Mouse (Mus musculus) stomach, embryonic 14.5 days (tissue): ENCODE results near the gene Kcne2. TPM values are rescaled to one million over a fixed set of nuclear protein-coding genes. Genes with fewer than 3 reads are reported as not detected.

Experiments
- ATAC-seq: fragments of 200-750 bp; cut with Nextera tagmentation; 2 replicates; pipeline ENCODE4 v1.8.0; 2017; ENCODE audit warnings: low read depth, moderate TSS enrichment; ENCODE audit not compliant: insufficient number of reproducible peaks, insufficient read depth, low FRiP score
- H3K27ac ChIP-seq: fragments of 300-500 bp; sonication (generic); 2 replicates; pipeline ENCODE4 v1.5.1; 2014; ENCODE audit warnings: mild to moderate bottlenecking, low read length, moderate library complexity, mixed read lengths
- H3K27me3 ChIP-seq: fragments of 300-500 bp; sonication (generic); 2 replicates; pipeline ENCODE4 v1.6.1; 2014; ENCODE audit warnings: low read length, control low read depth, mixed read lengths; ENCODE audit not compliant: control insufficient read depth, insufficient read depth
- H3K36me3 ChIP-seq: fragments of 300-500 bp; sonication (generic); 2 replicates; pipeline ENCODE4 v1.6.1; 2014; ENCODE audit warnings: mild to moderate bottlenecking, control low read depth, low read length, moderate library complexity, mixed read lengths; ENCODE audit not compliant: control insufficient read depth, insufficient read depth
- H3K4me1 ChIP-seq: fragments of 300-500 bp; sonication (generic); 2 replicates; pipeline ENCODE4 v1.6.1; 2014; ENCODE audit warnings: low read length, control low read depth, mixed read lengths; ENCODE audit not compliant: control insufficient read depth, insufficient read depth
- H3K4me2 ChIP-seq: fragments of 300-500 bp; sonication (generic); replicated peaks from 2 replicates; pipeline ENCODE4 v1.6.1; 2014; ENCODE audit warnings: low read depth, low read length, control low read depth
- H3K4me3 ChIP-seq: fragments of 300-500 bp; sonication (generic); 2 replicates; pipeline ENCODE4 v1.5.1; 2014; ENCODE audit warnings: low read depth, low read length, control low read depth
- H3K9ac ChIP-seq: fragments of 300-500 bp; sonication (generic); replicated peaks from 2 replicates; pipeline ENCODE4 v1.6.1; 2014; ENCODE audit warnings: low read depth, mild to moderate bottlenecking, control low read depth, low read length, moderate library complexity, mixed read lengths
- H3K9me3 ChIP-seq: fragments of 300-500 bp; sonication (generic); 2 replicates; pipeline ENCODE4 v1.6.1; 2016; ENCODE audit warnings: low read depth, low read length, control low read depth; ENCODE audit not compliant: control insufficient read depth
- WGBS: fragments of 180-500 bp; shearing (Covaris S2); extraction: QIAGEN DNeasy Blood & Tissue Kit; methylation state at CpG from one replicate; pipeline ENCODE4 v1.1.7; 2014; 5-methylcytosine and 5-hydroxymethylcytosine counted together
- polyA plus RNA-seq: library from polyadenylated mRNA; unstranded; fragments of >200 nt; fragmentation: Nextera tagmentation; extraction: Ambion mirVana; gene quantifications from 2 replicates; pipeline ENCODE4 v1.2.1, GENCODE M21; 2014

The Kcne2 gene
- polyA plus RNA-seq, 1 experiment from 2014 or later = 1.8 TPM

DNA sequence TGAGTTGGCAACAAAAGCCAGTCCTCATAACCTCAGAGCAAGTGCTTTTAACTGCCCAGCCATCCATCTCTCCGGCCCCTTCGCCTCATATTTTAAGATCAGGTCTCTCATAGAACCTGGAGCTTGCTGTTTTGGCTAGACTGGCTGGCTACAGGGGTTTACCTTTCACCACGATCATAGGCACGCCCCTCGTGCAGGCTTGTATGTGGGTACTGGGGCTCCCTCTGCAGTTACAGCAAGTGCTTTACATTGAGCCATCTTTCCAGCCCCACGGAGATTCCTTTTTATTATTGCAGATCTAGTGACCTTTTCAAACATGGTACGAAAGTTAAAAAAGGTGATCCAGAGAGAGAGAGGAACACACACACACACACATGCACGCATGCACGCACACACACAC, 42.4 kb downstream of the Kcne2 start:
- no peak overlapping the region for H3K27ac ChIP-seq
- WGBS = 47% methylated on average over 9 of the region's 9 CpGs
- no peak overlapping the region for H3K4me2 ChIP-seq
- no peak overlapping the region for H3K4me3 ChIP-seq
- H3K36me3 ChIP-seq = no peaks in the 10 kb centered on the region
- ATAC-seq = no peak
- no peak overlapping the region for H3K9ac ChIP-seq
- no peaks in the 10 kb centered on the region for H3K9me3 ChIP-seq
- H3K27me3 ChIP-seq = no peaks in the 10 kb centered on the region
- 0 out of 2 replicates have a peak, but pooled peaks cover 4% of the 10 kb centered on the region for H3K4me1 ChIP-seq

DNA sequence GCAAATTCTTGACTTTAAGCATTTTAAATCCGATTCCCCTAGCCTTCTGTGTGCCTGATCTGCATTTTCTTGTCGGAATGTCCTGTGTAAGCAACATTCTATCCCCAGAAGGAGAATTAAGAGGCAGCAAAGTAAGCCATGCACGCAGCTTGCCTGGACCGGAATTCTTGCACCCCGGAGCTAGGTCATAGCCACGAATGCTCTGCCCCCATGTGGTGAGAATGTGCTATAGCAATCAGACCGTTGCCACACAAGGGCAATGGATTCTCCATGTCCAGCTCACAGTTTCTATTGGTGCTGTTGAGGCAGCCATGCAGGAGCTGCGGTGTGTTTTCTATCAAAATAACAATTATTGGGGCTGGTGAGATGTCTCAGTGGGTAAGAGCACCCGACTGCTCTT, 44.1 kb downstream of the Kcne2 start:
- H3K27me3 ChIP-seq = no peaks in the 10 kb centered on the region
- H3K4me1 ChIP-seq = 0 out of 2 replicates have a peak, but pooled peaks cover 11% of the 10 kb centered on the region
- no peak overlapping the region for H3K4me3 ChIP-seq
- ATAC-seq = peak; percentile 43; the same call in 1 of the 2 replicates
- no peak overlapping the region for H3K4me2 ChIP-seq
- no peak overlapping the region for H3K9ac ChIP-seq
- no peaks in the 10 kb centered on the region for H3K9me3 ChIP-seq
- no peaks in the 10 kb centered on the region for H3K36me3 ChIP-seq
- H3K27ac ChIP-seq = no peak overlapping the region
- 6% methylated on average over 9 of the region's 9 CpGs for WGBS

DNA sequence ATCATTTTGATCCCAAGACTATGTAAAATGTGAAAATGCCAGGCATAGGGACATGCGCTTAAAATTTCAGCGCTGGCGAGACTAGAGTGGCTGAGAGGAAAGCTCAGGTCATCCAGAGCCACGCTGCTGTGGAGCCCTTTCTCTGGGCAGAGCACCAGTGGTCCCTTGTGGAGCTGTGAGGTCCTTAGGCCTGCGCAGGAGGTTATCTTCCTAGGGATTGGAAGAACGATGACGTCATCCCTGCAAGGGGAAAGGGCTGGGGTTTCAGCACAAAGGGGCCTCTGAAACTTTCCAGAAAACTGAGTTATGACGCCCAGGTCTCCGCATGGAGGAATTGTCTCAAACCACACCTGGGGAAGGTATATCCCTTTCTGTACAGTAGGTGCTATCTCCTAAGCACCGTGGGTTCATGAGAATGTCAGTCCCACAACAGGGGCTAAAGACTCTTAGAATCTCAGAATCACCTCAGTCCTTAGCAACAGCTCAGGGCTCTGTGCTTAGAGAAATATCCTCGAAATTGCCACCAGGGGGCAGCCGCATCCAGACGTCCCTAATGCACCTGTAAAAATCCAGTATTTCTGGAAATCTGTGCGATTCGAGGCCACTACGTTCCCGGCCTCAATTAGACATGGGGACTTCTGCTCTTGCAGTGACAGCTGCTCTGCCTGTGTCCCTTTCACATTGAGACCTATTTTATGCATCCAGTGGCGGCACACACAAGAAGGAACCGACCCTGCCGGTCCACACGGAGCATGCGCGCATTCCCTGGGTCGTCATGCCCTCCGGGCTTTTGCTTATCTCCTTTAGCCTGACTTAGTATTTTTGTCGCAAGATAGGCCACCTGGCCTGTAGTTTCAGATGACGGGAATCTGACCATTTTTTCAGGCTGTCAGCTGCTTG, 48.7 kb downstream of the Kcne2 start:
- peak overlapping the region; percentile 33 for H3K4me2 ChIP-seq
- no peaks in the 10 kb centered on the region for H3K27me3 ChIP-seq
- H3K4me1 ChIP-seq = 0 out of 2 replicates have a peak, but pooled peaks cover 7% of the 10 kb centered on the region
- H3K36me3 ChIP-seq = no peaks in the 10 kb centered on the region
- peak overlapping the region; percentile 13; the same call in 1 of the 2 replicates for H3K4me3 ChIP-seq
- H3K9me3 ChIP-seq = no peaks in the 10 kb centered on the region
- ATAC-seq = peak; percentile 74; the same call in 1 of the 2 replicates
- H3K9ac ChIP-seq = no peak overlapping the region
- H3K27ac ChIP-seq = no peak overlapping the region
- 24% methylated on average over 27 of the region's 27 CpGs for WGBS

DNA sequence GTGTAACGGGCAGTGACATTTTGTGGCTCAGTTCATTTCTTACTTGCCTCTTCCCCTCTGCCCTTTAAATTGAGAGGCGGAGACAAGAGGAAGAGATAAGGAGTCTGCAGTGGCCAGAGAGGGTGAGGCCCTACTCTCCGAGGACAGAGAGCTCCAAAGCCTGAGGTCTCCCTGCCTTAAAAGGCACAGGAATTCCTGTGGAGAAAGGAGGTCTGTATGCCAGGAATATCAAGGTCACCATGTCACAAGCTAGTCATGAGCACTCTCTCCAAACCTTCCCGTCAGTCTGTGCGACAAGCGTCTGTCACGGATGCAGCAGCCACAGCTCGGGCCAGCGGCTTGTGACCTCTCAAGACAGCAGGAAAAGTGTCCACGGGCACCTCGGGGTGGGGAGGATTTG, 53.0 kb downstream of the Kcne2 start:
- WGBS = 42% methylated on average over 11 of the region's 11 CpGs
- 0 out of 2 replicates have a peak, but pooled peaks cover 4% of the 10 kb centered on the region for H3K4me1 ChIP-seq
- no peaks in the 10 kb centered on the region for H3K27me3 ChIP-seq
- no peak overlapping the region for H3K27ac ChIP-seq
- no peaks in the 10 kb centered on the region for H3K9me3 ChIP-seq
- no peak for ATAC-seq
- no peak overlapping the region for H3K4me2 ChIP-seq
- H3K9ac ChIP-seq = no peak overlapping the region
- H3K36me3 ChIP-seq = no peaks in the 10 kb centered on the region
- H3K4me3 ChIP-seq = no peak overlapping the region

DNA sequence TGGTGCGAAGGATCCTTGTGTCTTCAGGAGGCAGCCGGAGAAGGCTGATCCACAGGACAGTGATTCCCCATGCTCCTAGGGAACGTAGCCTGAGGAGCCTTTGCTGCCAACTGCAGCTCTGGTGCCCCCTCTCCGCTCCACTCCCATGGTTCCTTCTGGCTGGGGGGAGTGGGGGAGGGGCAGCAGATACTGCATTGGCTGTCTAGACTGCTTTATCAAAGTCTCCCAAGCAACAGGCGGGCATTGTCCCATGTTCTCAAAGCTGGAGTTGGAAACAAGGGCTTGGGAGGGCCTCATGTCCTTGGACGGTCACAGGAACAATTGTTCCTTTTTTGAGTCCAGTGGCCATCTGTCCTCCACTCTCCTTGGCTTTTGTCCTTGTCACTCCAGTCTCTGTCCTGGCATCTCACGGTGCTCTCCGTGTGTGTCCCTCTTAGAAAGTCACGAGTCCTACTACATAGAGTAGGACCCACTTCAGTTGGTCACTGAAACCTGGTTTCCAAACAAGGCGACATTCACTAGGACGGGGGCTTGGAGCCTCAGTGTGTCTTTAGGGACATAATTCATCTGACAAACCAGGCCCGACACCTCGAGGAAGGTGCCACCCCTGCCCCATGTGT, 54.2 kb downstream of the Kcne2 start:
- no peak for ATAC-seq

More for the DNA sequence above, 54.2 kb downstream of the Kcne2 start:
- Histone ChIP-seq H3K27me3 (no peaks in the 10 kb centered on the region), H3K36me3 (no peaks in the 10 kb centered on the region), H3K9me3 (no peaks in the 10 kb centered on the region), H3K4me3 (no peak overlapping the region), H3K4me2 (no peak overlapping the region), H3K27ac (no peak overlapping the region), H3K9ac (no peak overlapping the region), H3K4me1 (no peaks in the 10 kb centered on the region)
- whole genome bisulfite sequencing = 70% methylated on average over 13 of the region's 13 CpGs

Other genes starting within 250 kb of the Kcne2 start
- 95.4 and 96.8 TPM in 2 replicates for gene Mrps6, start 234.1 kb upstream of the Kcne2 start, polyA plus RNA-seq
- gene Gm49711, start 234.1 kb upstream of the Kcne2 start, polyA plus RNA-seq = not detected in 2 replicates
- gene Slc5a3, start 234.1 kb upstream of the Kcne2 start, polyA plus RNA-seq = 8.5 and 9.8 TPM in 2 replicates
- 143 and 151 TPM in 2 replicates for gene Smim11, start 8.9 kb downstream of the Kcne2 start, polyA plus RNA-seq
- 0.08 TPM in 1 of 2 replicates, not detected in the other for gene Fam243, start 29.1 kb downstream of the Kcne2 start, polyA plus RNA-seq
- 0.07 and 0.77 TPM in 2 replicates for gene Kcne1, start 67.1 kb downstream of the Kcne2 start, polyA plus RNA-seq
- gene Rcan1, start 178.5 kb downstream of the Kcne2 start, polyA plus RNA-seq = 21.2 and 22.8 TPM in 2 replicates
- gene Clic6, start 193.3 kb downstream of the Kcne2 start, polyA plus RNA-seq = 9.2 and 13.0 TPM in 2 replicates